Comparison of ENCODE assay signal across 22 mouse cellular contexts in the genomic region with DNA sequence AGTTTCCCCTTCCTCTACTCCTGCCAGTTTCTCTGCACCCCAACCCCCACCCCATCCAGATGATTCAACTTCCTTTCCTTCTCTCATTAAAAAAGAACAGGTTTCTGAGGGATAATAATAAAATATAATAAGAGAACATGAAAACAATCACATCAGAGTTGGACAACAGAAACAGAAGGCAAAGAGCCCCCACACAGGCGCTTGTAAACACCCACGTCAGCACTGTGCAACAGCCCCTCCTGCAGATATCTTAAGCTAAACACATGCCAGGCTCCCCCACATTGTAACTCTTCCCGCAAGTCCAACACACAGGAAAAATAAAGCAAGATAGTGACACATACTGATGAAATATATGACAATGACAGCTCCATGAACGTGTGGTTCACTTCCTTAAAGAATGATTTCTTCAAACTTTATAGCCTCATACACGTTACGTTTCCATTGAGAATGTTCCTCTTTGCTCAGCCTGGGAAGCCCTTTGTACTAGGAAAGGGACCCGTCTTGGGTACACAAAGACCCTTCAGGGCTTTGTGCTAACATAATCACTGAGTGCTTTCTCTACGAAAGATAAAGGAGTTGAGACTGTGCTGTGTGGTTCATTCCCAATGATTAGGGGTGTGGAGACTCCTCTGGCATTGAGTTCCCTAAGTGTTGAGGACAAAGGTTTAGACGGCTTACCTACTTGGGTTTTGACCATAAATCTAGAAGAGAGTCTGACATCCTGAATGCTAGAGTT.
DNase-seq lines count a peak whose midpoint lies in the region; ATAC-seq and TF ChIP-seq lines count a peak whose summit lies in the region.
"Had no signal": no experiment of that assay in that cellular context is flagged by ENCODE, and none has a peak within 500 bp of the region (broad histone marks: within the 10 kb centered on the region; RNA-seq: fewer than 3 reads in every experiment).

No protein-coding gene starts in this region.

- H3K9me3 ChIP-seq in forebrain, embryonic 13.5 days (replicated peaks): no peaks in the 10 kb centered on the region; the same call in 1 of the 2 replicates
- H3K9me3 ChIP-seq in forebrain, postnatal 0 days (ENCODE audit: low read length): no peaks in the 10 kb centered on the region
- H3K9me3 ChIP-seq: liver, embryonic 13.5 days had no signal

- no peak overlapping the region for H3K4me3 ChIP-seq in forebrain, embryonic 13.5 days
- no peak overlapping the region for H3K4me3 ChIP-seq in forebrain, postnatal 0 days (ENCODE audit: low read depth, low read length)
- H3K4me3 ChIP-seq: limb, embryonic 12.5 days; liver, embryonic 13.5 days; neural tube, embryonic 13.5 days had no signal

- WGBS in forebrain, embryonic 13.5 days: 19% methylated on average over 9 of the region's 9 CpGs
- WGBS in forebrain, postnatal 0 days: 24% methylated on average over 9 of the region's 9 CpGs

- 0 out of 2 replicates have a peak, but pooled peaks have one; percentile 58 for ATAC-seq in forebrain, embryonic 13.5 days
- ATAC-seq in forebrain, postnatal 0 days: no peak
- ATAC-seq: intestine, embryonic 16.5 days had no signal

- 0 out of 2 replicates have a peak, but pooled peaks cover 3% of the 10 kb centered on the region for H3K36me3 ChIP-seq in forebrain, embryonic 13.5 days (ENCODE audit: poor library complexity, severe bottlenecking)
- H3K36me3 ChIP-seq in forebrain, postnatal 0 days (ENCODE audit: insufficient read depth): 0 out of 2 replicates have a peak, but pooled peaks cover 3% of the 10 kb centered on the region
- H3K36me3 ChIP-seq: limb, embryonic 12.5 days; liver, embryonic 13.5 days had no signal

- H3K27ac ChIP-seq in forebrain, embryonic 13.5 days: no peak overlapping the region
- H3K27ac ChIP-seq in forebrain, postnatal 0 days (ENCODE audit: low read depth, low read length): no peak overlapping the region
- H3K27ac ChIP-seq: hindbrain, embryonic 14.5 days; limb, embryonic 12.5 days; liver, embryonic 13.5 days; neural tube, embryonic 13.5 days had no signal

- TF ChIP-seq CTCF in forebrain, postnatal 0 days (IDR thresholded peaks at IDR 0.05; ENCODE audit: low read depth): no peak

- DNase-seq in forebrain, postnatal 0 days: no peak
- DNase-seq in left cerebral cortex, postnatal 25 days (ENCODE audit: low spot score in 2 of 2): peak; percentile 34 to 62
- DNase-seq in left cerebral cortex, postnatal 10 days (ENCODE audit: extremely low spot score in 1 of 2, low spot score in 2 of 2): no peak
- DNase-seq in right cerebral cortex, adult 18-20 months: peak; percentile 41
- DNase-seq in right cerebral cortex, postnatal 25 days: no peak
- no peak for DNase-seq in spleen, postnatal 10 days (ENCODE audit: low spot score in 2 of 2)
- DNase-seq: adrenal gland, postnatal 25 days; B cell, adult 2 months; cerebellum, adult 18-20 months; cerebellum, postnatal 25 days; heart, postnatal 10 days; kidney, postnatal 36 days; liver, embryonic 13.5 days; lung, embryonic 14.5 days; lung, postnatal 4 days; thymus, adult 2 months had no signal

- H3K4me2 ChIP-seq in forebrain, embryonic 13.5 days: no peak overlapping the region
- no peak overlapping the region for H3K4me2 ChIP-seq in forebrain, postnatal 0 days (ENCODE audit: low read depth)
- H3K4me2 ChIP-seq: heart, embryonic 11.5 days; hindbrain, embryonic 14.5 days; limb, embryonic 12.5 days; liver, embryonic 13.5 days; lung, embryonic 14.5 days; neural tube, embryonic 13.5 days had no signal

- no peak overlapping the region for H3K9ac ChIP-seq in forebrain, embryonic 13.5 days
- H3K9ac ChIP-seq in forebrain, postnatal 0 days: no peak overlapping the region
- H3K9ac ChIP-seq: hindbrain, embryonic 14.5 days; limb, embryonic 12.5 days; liver, embryonic 13.5 days; lung, embryonic 14.5 days; neural tube, embryonic 13.5 days had no signal

- intact Hi-C loops in left cerebral cortex, postnatal 25 days (cut with DNase I): no loop called here
- intact Hi-C loops in left cerebral cortex, postnatal 10 days (cut with DNase I): no loop called here

- no peaks in the 10 kb centered on the region for H3K27me3 ChIP-seq in forebrain, embryonic 13.5 days
- H3K27me3 ChIP-seq in forebrain, postnatal 0 days (ENCODE audit: insufficient read depth, low read length): no peaks in the 10 kb centered on the region
- H3K27me3 ChIP-seq: limb, embryonic 12.5 days; liver, embryonic 13.5 days; neural tube, embryonic 13.5 days had no signal

- H3K4me1 ChIP-seq in forebrain, embryonic 13.5 days: no peaks in the 10 kb centered on the region; the same call in 1 of the 2 replicates
- H3K4me1 ChIP-seq in forebrain, postnatal 0 days (ENCODE audit: insufficient read depth): no peaks in the 10 kb centered on the region
- H3K4me1 ChIP-seq: limb, embryonic 12.5 days; liver, embryonic 13.5 days; neural tube, embryonic 13.5 days had no signal

Comparison
In these comparisons a context has a peak if more than half of its experiments do, and no peak if none do; other contexts are left out.
1. DNase-seq: peak in left cerebral cortex, postnatal 25 days (2 of 2) and right cerebral cortex, adult 18-20 months (single experiment); none in forebrain, postnatal 0 days (single experiment), left cerebral cortex, postnatal 10 days (0 of 2), right cerebral cortex, postnatal 25 days (single experiment) and spleen, postnatal 10 days (0 of 2).